Mouse (Mus musculus) testis, adult 2 months (tissue): ENCODE data around the gene Tanc1.

Experiments
- CTCF ChIP-seq: fragments of 200-500 bp; IDR thresholded peaks from 2 replicates; pipeline ENCODE4 v1.5.1; 2012; ENCODE audit warnings: low read depth, mild to moderate bottlenecking, inconsistent platforms, low read length, moderate library complexity; ENCODE audit not compliant: control insufficient read depth, insufficient read depth, insufficient replicate concordance
- POLR2A ChIP-seq: fragments of 200-500 bp; IDR thresholded peaks from 2 replicates; pipeline ENCODE4 v1.6.1; 2012; ENCODE audit warnings: low read depth, mild to moderate bottlenecking, inconsistent platforms, low read length, moderate library complexity; ENCODE audit not compliant: control insufficient read depth

- TF ChIP-seq CTCF (no peak), POLR2A (no peak)
Measured at GRCm38 (mm10) chr2:59774374-59774773, 162.5 kb downstream of the Tanc1 start.
